17 mouse cellular contexts compared by ENCODE assay signal in genomic region chr5:126123216-126123615, GRCm38 (mm10).
DNase-seq lines count a peak whose midpoint lies in the region; ATAC-seq and TF ChIP-seq lines count a peak whose summit lies in the region.
"Had no signal": no experiment of that assay in that cellular context is flagged by ENCODE, and none has a peak within 500 bp of the region (broad histone marks: within the 10 kb centered on the region; RNA-seq: fewer than 3 reads in every experiment).

No protein-coding gene starts in this region.

- H3K27me3 ChIP-seq in hindbrain, postnatal 0 days (ENCODE audit: insufficient read depth, low read length) = no peaks in the 10 kb centered on the region
- no peaks in the 10 kb centered on the region for H3K27me3 ChIP-seq in hindbrain, embryonic 14.5 days (ENCODE audit: control insufficient read depth, insufficient read depth, low read length)
- no peaks in the 10 kb centered on the region for H3K27me3 ChIP-seq in midbrain, postnatal 0 days (ENCODE audit: insufficient read depth, low read length)
- no peaks in the 10 kb centered on the region for H3K27me3 ChIP-seq in midbrain, embryonic 11.5 days (ENCODE audit: control insufficient read depth, insufficient read depth, low read length)
- H3K27me3 ChIP-seq: embryonic facial prominence, embryonic 12.5 days; forebrain, embryonic 15.5 days; heart, embryonic 13.5 days; hindbrain, embryonic 15.5 days had no signal

- no peak overlapping the region for H3K27ac ChIP-seq in hindbrain, postnatal 0 days
- no peak overlapping the region for H3K27ac ChIP-seq in hindbrain, embryonic 14.5 days
- no peak overlapping the region for H3K27ac ChIP-seq in midbrain, postnatal 0 days (ENCODE audit: low read depth, low read length)
- H3K27ac ChIP-seq in midbrain, embryonic 11.5 days (ENCODE audit: low read depth, low read length) = no peak overlapping the region
- H3K27ac ChIP-seq: embryonic facial prominence, embryonic 12.5 days; forebrain, embryonic 15.5 days; heart, embryonic 13.5 days; hindbrain, embryonic 15.5 days had no signal

- no peak overlapping the region for H3K4me3 ChIP-seq in hindbrain, postnatal 0 days (ENCODE audit: low read length)
- no peak overlapping the region for H3K4me3 ChIP-seq in hindbrain, embryonic 14.5 days (replicated peaks; ENCODE audit: low read length)
- no peak overlapping the region for H3K4me3 ChIP-seq in midbrain, postnatal 0 days (ENCODE audit: low read depth, low read length)
- H3K4me3 ChIP-seq in midbrain, embryonic 11.5 days (ENCODE audit: low read depth, low read length) = no peak overlapping the region
- H3K4me3 ChIP-seq: embryonic facial prominence, embryonic 12.5 days; forebrain, embryonic 15.5 days; heart, embryonic 13.5 days; hindbrain, embryonic 15.5 days had no signal

- no peak overlapping the region for H3K4me2 ChIP-seq in hindbrain, postnatal 0 days (ENCODE audit: low read depth, low read length)
- H3K4me2 ChIP-seq in hindbrain, embryonic 14.5 days (replicated peaks) = no peak overlapping the region
- no peak overlapping the region for H3K4me2 ChIP-seq in midbrain, postnatal 0 days (ENCODE audit: low read depth, low read length, poor library complexity, severe bottlenecking)
- H3K4me2 ChIP-seq in midbrain, embryonic 11.5 days = no peak overlapping the region
- H3K4me2 ChIP-seq: embryonic facial prominence, embryonic 12.5 days; forebrain, embryonic 15.5 days; heart, embryonic 13.5 days; hindbrain, embryonic 15.5 days had no signal

- WGBS in hindbrain, postnatal 0 days = 38% methylated on average over 9 of the region's 9 CpGs
- 46% methylated on average over 9 of the region's 9 CpGs for WGBS in hindbrain, embryonic 14.5 days
- WGBS in midbrain, postnatal 0 days = 27% methylated on average over 9 of the region's 9 CpGs
- 59% methylated on average over 9 of the region's 9 CpGs for WGBS in midbrain, embryonic 11.5 days

- H3K9ac ChIP-seq in hindbrain, postnatal 0 days (replicated peaks; ENCODE audit: low read length) = no peak overlapping the region
- no peak overlapping the region for H3K9ac ChIP-seq in hindbrain, embryonic 14.5 days
- H3K9ac ChIP-seq in midbrain, postnatal 0 days (replicated peaks; ENCODE audit: low read length, poor library complexity, severe bottlenecking) = no peak overlapping the region
- H3K9ac ChIP-seq in midbrain, embryonic 11.5 days (ENCODE audit: low read length) = no peak overlapping the region
- H3K9ac ChIP-seq: embryonic facial prominence, embryonic 12.5 days; forebrain, embryonic 15.5 days; heart, embryonic 13.5 days; hindbrain, embryonic 15.5 days had no signal

- no peak for TF ChIP-seq CTCF in hindbrain, postnatal 0 days (IDR thresholded peaks at IDR 0.05; ENCODE audit: low read depth)
- peak; percentile 16; the same call in 1 of the 2 replicates for TF ChIP-seq CTCF in midbrain, postnatal 0 days (IDR thresholded peaks at IDR 0.05)

- peak; percentile 13 for DNase-seq in embryo, embryonic 11 days
- no peak for DNase-seq in embryo, embryonic 9.5 days (ENCODE audit: extremely low spot score)
- DNase-seq in hindbrain, postnatal 0 days (ENCODE audit: low spot score) = peak; percentile 17
- DNase-seq in hindbrain, embryonic 14.5 days (ENCODE audit: low spot score) = no peak
- no peak for DNase-seq in midbrain, postnatal 0 days (ENCODE audit: low spot score)
- no peak for DNase-seq in midbrain, embryonic 11.5 days (ENCODE audit: low spot score, missing footprints)
- DNase-seq in retina, postnatal 1 day = peak; percentile 58
- no peak for DNase-seq in lung, postnatal 14 days
- DNase-seq: adrenal gland, postnatal 10 days; cerebellum, adult 11-12 months; cerebellum, adult 9-10 months; gastrocnemius, postnatal 14 days; heart, postnatal 36 days had no signal

- no peaks in the 10 kb centered on the region for H3K9me3 ChIP-seq in hindbrain, postnatal 0 days (ENCODE audit: low read length)
- no peaks in the 10 kb centered on the region for H3K9me3 ChIP-seq in hindbrain, embryonic 14.5 days (ENCODE audit: control insufficient read depth, low read length)
- H3K9me3 ChIP-seq in midbrain, postnatal 0 days (ENCODE audit: low read length) = no peaks in the 10 kb centered on the region
- H3K9me3 ChIP-seq in midbrain, embryonic 11.5 days (ENCODE audit: control insufficient read depth, low read length) = no peaks in the 10 kb centered on the region
- H3K9me3 ChIP-seq: embryonic facial prominence, embryonic 12.5 days; forebrain, embryonic 15.5 days; heart, embryonic 13.5 days; hindbrain, embryonic 15.5 days had no signal

- no peaks in the 10 kb centered on the region for H3K36me3 ChIP-seq in hindbrain, postnatal 0 days (ENCODE audit: insufficient read depth, low read length)
- H3K36me3 ChIP-seq in hindbrain, embryonic 14.5 days (replicated peaks; ENCODE audit: control insufficient read depth, insufficient read depth) = no peaks in the 10 kb centered on the region
- no peaks in the 10 kb centered on the region for H3K36me3 ChIP-seq in midbrain, postnatal 0 days (ENCODE audit: insufficient read depth, low read length)
- no peaks in the 10 kb centered on the region for H3K36me3 ChIP-seq in midbrain, embryonic 11.5 days (ENCODE audit: control insufficient read depth, insufficient read depth, low read length)
- H3K36me3 ChIP-seq: embryonic facial prominence, embryonic 12.5 days; forebrain, embryonic 15.5 days; heart, embryonic 13.5 days; hindbrain, embryonic 15.5 days had no signal

- H3K4me1 ChIP-seq in hindbrain, postnatal 0 days (ENCODE audit: insufficient read depth, low read length) = no peaks in the 10 kb centered on the region
- H3K4me1 ChIP-seq in hindbrain, embryonic 14.5 days (replicated peaks; ENCODE audit: control insufficient read depth, insufficient read depth, low read length) = no peaks in the 10 kb centered on the region
- no peaks in the 10 kb centered on the region for H3K4me1 ChIP-seq in midbrain, postnatal 0 days (ENCODE audit: insufficient read depth, low read length)
- H3K4me1 ChIP-seq in midbrain, embryonic 11.5 days (ENCODE audit: control insufficient read depth, insufficient read depth, low read length) = no peaks in the 10 kb centered on the region
- H3K4me1 ChIP-seq: embryonic facial prominence, embryonic 12.5 days; heart, embryonic 13.5 days had no signal

- ATAC-seq in hindbrain, postnatal 0 days = no peak
- ATAC-seq in hindbrain, embryonic 14.5 days (ENCODE audit: low FRiP score) = no peak
- ATAC-seq in midbrain, postnatal 0 days (ENCODE audit: low FRiP score) = no peak
- no peak for ATAC-seq in midbrain, embryonic 11.5 days (ENCODE audit: low FRiP score)
- ATAC-seq: forebrain, embryonic 15.5 days had no signal

Comparison
In these comparisons a context has a peak if more than half of its experiments do, and no peak if none do; other contexts are left out.
1. DNase-seq: peak in embryo, embryonic 11 days (single experiment), hindbrain, postnatal 0 days (single experiment) and retina, postnatal 1 day (single experiment); none in embryo, embryonic 9.5 days (single experiment), hindbrain, embryonic 14.5 days (single experiment), midbrain, postnatal 0 days (single experiment), midbrain, embryonic 11.5 days (single experiment) and lung, postnatal 14 days (single experiment).